Mouse (Mus musculus): ENCODE results near the gene Lsmem1.

Lsmem1 gene

GRCm38 (mm10) chr12:40199302-40199701, at the start of gene Lsmem1:
Gene Lsmem1, minus strand, starts transcription at chr12:40199490.
- DNase-seq (ENCODE audit: low read depth) = peak; percentile 30

DNA sequence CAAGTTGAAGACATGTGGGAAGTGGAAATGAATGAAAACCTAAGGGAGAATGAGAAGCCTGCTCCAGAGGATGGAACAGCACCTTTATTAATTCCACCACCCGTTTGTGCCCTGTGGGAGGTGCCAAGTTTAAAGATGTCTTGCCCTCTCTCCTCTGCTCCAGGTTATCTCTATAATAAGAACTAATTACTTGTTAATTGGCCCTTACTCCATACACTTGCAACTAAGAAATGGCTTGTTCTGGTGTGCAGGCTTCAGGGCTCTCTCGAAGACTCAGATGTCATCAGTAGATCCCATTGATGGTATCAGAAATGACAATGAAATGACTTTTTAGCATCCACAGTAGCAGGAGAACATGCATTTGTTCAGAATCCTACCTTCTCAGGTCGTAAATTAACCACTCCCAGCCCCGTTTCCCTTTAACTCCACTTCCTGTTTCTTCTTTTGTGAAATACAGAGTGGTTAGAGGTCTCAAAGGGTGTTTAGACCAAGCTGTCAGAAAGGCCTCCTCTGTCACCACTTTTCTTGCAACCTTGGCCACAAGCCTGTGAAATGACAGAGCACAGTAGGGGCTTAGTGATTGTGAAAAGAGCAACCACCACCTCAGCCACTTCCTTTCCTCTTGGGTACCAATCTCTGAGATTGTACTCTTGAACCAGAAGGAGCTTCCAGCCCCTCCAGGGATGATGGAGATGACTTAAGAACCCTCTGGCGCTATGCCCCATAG, 49.3 kb upstream of the Lsmem1 start, which contains the start of gene Ifrd1:
Ifrd1 (minus strand) TSS at position 51 of the 727 bp plus-strand sequence.
- peak; percentile 82 for DNase-seq (ENCODE audit: low read depth)

- peak; percentile 36 for DNase-seq (ENCODE audit: low read depth)
These were observed 48.7 kb upstream of the Lsmem1 start for GRCm38 (mm10) chr12:40247976-40248375.

- DNase-seq (ENCODE audit: low read depth) = no peak
These were observed 48.1 kb upstream of the Lsmem1 start for GRCm38 (mm10) chr12:40247384-40247783.

GRCm38 (mm10) chr12:40245434-40245970, 46.2 kb upstream of the Lsmem1 start:
- DNase-seq (ENCODE audit: low read depth) = no peak

GRCm38 (mm10) chr12:40244926-40245325, 45.6 kb upstream of the Lsmem1 start:
- no peak for DNase-seq (ENCODE audit: low read depth)

GRCm38 (mm10) chr12:40243821-40244221, 44.5 kb upstream of the Lsmem1 start:
- DNase-seq (ENCODE audit: low read depth) = peak; percentile 79

GRCm38 (mm10) chr12:40243241-40243640, 44.0 kb upstream of the Lsmem1 start:
- no peak for DNase-seq (ENCODE audit: low read depth)

DNA sequence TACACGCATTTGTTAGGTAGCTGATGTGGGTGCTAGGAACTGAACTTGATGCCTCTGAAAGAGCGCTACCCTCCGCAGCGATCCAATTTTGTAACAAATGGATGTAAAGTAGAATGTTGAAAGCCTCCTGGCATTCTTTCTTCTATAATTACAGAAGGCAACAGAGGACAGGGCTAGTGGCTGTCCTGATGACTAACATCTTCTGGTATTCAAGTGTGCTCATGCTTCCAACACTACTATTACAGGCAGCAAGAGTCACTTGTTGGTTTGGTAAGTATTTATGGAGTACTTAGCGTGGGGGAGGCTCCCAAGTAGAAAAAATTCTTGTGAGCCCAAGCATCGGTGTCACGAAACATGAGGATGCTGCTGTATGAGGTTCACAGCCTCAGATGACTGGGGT, 39.9 kb upstream of the Lsmem1 start:
- no peak for DNase-seq (ENCODE audit: low read depth)

- DNase-seq (ENCODE audit: low read depth) = no peak
These were observed 32.9 kb upstream of the Lsmem1 start for GRCm38 (mm10) chr12:40232231-40232630.

DNA sequence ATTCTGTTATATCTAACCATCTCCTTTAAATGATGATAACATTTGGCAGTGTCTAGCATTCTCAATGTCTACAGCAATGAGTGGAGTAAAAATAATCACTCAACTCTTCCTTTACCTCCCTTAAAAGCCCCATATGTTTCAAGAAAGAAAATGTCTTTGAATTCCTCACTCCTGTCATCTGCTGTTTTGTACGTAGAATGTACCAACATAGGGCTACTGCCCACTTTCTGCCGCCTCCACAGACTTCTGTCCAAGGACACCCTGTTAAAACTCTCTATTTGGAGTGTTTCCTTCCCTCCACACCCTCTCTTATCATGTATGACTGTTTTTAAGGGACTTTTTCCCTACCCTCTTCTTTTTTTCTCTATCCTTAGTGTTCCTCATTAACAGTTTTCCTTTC, 32.3 kb upstream of the Lsmem1 start:
- DNase-seq (ENCODE audit: low read depth) = no peak

GRCm38 (mm10) chr12:40224171-40224880, 25.0 kb upstream of the Lsmem1 start:
- peak; percentile 39 for DNase-seq (ENCODE audit: low read depth)

DNA sequence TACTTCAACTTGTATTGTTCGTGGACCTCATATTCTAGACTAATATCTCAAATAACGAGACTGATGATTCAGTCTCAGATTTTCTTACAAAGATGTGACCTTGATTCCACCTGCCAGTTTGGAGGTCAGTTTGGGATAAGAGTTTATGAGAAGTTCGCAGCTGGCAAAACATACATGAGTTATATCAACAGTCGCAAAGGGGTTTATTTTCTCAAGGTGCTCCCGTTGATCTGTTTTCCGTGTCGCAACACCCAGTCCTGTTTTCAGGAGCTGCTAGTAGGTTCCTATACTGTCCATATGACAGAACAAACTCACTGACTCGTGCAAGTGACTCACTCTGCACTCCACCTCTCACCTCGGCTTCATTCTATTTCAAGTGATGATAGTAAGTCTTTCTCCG, 24.4 kb upstream of the Lsmem1 start:
- no peak for DNase-seq (ENCODE audit: low read depth)

DNA sequence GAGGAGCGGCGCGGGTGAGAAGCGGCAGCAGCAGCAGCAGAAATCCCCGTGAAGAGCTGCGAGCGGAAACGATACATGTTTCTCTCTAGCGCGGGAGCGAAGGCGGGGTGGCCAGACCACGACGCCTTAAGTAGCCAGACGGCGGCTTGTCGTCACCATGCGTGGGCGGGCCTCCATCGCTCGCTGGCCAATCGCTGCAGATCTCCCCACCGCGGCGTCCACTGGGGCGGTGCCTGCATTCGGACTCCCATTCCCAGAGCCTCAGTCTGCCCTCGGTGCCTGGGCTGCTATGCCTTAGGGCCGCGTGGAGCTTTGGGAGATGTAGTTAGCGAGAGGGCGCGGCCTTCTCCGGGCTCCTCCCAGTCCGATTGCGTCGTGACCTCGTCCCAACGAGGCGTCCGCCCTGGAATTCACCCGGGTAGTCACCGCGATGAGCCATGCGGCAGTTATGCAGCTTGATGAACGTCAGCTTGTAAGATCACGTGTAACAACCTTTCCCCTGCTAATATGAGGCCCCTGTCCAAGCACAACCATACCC, 23.9 kb upstream of the Lsmem1 start:
- peak; percentile 99 for DNase-seq (ENCODE audit: low read depth)

GRCm38 (mm10) chr12:40222251-40223081, 23.2 kb upstream of the Lsmem1 start:
- peak; percentile 90 for DNase-seq (ENCODE audit: low read depth)

DNA sequence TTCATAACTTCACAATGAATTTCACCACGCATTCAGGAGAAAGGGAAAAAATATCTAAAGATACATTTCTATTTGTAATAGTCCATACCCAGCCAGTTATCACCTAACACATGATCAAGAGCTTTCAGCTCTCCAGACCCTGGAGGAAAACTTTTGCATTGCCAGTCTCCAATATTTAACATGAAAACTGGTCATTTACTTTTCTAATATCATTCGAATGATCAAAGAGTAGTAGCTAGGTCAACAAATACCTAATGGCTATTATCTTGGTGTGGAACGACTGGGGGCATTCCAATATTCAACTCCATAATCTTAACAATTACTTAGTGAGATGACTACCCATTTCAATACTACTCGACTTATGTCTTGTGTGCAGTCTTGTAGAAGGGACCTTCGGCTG, 22.3 kb upstream of the Lsmem1 start:
- DNase-seq (ENCODE audit: low read depth) = no peak

DNA sequence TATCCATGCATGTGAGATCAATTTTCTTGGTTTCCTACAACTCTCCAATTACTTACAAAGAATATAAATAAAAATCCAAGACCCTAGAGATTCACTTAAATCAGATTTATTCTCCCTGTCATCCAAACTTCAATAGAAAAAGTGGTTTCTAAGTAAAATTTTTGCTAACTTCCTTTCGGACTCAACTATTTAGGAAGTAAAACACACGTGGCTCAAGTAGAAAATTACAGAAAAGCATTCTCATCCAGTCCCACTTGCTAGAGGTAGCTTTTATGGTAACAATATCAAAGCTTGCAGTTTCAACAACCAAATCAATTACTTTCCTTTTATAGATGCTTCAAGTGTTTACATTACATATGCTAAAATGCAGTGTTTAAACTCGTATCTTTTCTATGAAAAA, 21.6 kb upstream of the Lsmem1 start:
- peak; percentile 45 for DNase-seq (ENCODE audit: low read depth)

DNA sequence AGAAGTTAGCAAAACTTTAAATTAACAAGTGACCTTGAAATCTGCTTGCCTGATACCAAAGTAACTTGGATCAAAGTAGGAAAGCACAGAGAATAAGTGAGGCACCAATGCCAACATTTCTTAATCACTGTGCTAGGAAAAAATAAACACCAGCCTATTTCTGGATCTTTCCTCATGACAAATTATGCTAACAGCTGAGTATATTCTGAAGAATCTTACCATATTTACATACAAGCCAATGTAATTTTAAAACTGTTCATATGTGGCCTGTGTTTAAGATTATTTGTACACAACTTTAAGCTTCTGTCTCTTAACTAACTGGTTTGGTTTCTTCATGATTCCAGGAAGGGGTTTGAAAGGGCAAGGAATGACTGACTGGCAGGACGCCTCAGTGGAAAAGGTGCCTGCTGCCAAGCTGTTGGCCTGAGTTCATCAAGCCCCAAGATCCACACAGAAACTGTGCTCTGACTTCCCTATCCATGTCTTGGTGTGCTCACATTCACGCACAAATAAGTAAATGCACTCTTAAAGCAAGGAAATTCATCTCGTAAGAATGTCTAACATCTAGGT, 20.8 kb upstream of the Lsmem1 start:
- peak; percentile 41 for DNase-seq (ENCODE audit: low read depth)

GRCm38 (mm10) chr12:40218430-40218945, 19.2 kb upstream of the Lsmem1 start:
- DNase-seq (ENCODE audit: low read depth) = no peak

GRCm38 (mm10) chr12:40217776-40218175, 18.5 kb upstream of the Lsmem1 start:
- peak; percentile 19 for DNase-seq (ENCODE audit: low read depth)

All from induced T-regulatory cell, adult 2 months (primary cell).